Mouse (Mus musculus) hindbrain, embryonic 13.5 days (tissue): ENCODE data around the gene Sorbs1. TPM values are rescaled to one million over a fixed set of nuclear protein-coding genes. Genes with fewer than 3 reads are reported as not detected.

Source experiments
- ATAC-seq: fragments of 200-750 bp; cut with Nextera tagmentation; 2 replicates; pipeline ENCODE4 v1.8.0; 2017; ENCODE audit warnings: moderate TSS enrichment; ENCODE audit not compliant: low FRiP score
- H3K27ac ChIP-seq: fragments of 300-500 bp; sonication (generic); 2 replicates; pipeline ENCODE4 v1.5.1; 2015; ENCODE audit warnings: inconsistent platforms, mild to moderate bottlenecking, moderate library complexity
- H3K27me3 ChIP-seq: fragments of 300-500 bp; sonication (generic); 2 replicates; pipeline ENCODE4 v1.6.1; 2015; ENCODE audit warnings: mild to moderate bottlenecking, inconsistent platforms
- H3K36me3 ChIP-seq: fragments of 300-500 bp; sonication (generic); 2 replicates; pipeline ENCODE4 v1.6.1; 2015; ENCODE audit warnings: mild to moderate bottlenecking, inconsistent platforms
- H3K4me1 ChIP-seq: fragments of 300-500 bp; sonication (generic); replicated peaks from 2 replicates; pipeline ENCODE4 v1.6.1; 2015; ENCODE audit warnings: inconsistent platforms
- H3K4me2 ChIP-seq: fragments of 300-500 bp; sonication (generic); 2 replicates; pipeline ENCODE4 v1.6.1; 2015; ENCODE audit warnings: inconsistent platforms, mild to moderate bottlenecking, moderate library complexity
- H3K4me3 ChIP-seq: fragments of 300-500 bp; sonication (generic); 2 replicates; pipeline ENCODE4 v1.5.1; 2015; ENCODE audit warnings: mild to moderate bottlenecking, inconsistent platforms
- H3K9ac ChIP-seq: fragments of 300-500 bp; sonication (generic); 2 replicates; pipeline ENCODE4 v1.6.1; 2015; ENCODE audit warnings: mild to moderate bottlenecking, inconsistent platforms
- H3K9me3 ChIP-seq: fragments of 300-500 bp; sonication (generic); 2 replicates; pipeline ENCODE4 v1.6.1; 2016; ENCODE audit warnings: inconsistent platforms
- WGBS: fragments of 180-500 bp; shearing (Covaris S2); methylation state at CpG from one replicate; pipeline ENCODE4 v1.1.7; 2015; 5-methylcytosine and 5-hydroxymethylcytosine counted together
- polyA plus RNA-seq: library from polyadenylated mRNA; unstranded; fragments of >200 nt; fragmentation: Nextera tagmentation; extraction: Ambion mirVana; gene quantifications from 2 replicates; pipeline ENCODE4 v1.2.1, GENCODE M21; 2015

Sorbs1 gene
- polyA plus RNA-seq, 1 experiment from 2014 or later = 100 TPM

DNA sequence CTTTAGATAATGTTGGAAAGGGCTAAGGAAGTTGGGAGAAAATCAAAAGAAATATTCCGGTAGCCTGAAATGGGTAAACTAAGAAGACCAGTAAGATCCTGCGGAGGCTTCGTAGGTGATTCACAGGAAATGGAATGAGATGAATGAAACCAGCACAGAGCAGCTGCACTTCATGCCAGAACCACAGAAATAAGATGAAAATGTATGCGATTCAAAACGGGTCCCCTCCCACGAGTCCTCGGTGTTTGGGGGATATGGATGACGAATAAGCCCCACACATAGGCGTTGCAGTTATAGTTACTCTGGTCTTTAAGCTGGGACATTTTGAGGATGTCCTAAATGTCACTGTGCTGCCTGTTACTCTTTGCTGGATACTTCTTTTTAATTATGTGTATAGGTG is 67.1 kb downstream of the Sorbs1 start:
- Histone ChIP-seq H3K27ac (no peak overlapping the region), H3K4me3 (no peak overlapping the region), H3K4me1 (no peaks in the 10 kb centered on the region), H3K9me3 (no peaks in the 10 kb centered on the region), H3K36me3 (peaks cover 33% of the 10 kb centered on the region), H3K27me3 (no peaks in the 10 kb centered on the region), H3K4me2 (no peak overlapping the region), H3K9ac (no peak overlapping the region)
- 94% methylated on average over 9 of the region's 9 CpGs for WGBS
- ATAC-seq = no peak

DNA sequence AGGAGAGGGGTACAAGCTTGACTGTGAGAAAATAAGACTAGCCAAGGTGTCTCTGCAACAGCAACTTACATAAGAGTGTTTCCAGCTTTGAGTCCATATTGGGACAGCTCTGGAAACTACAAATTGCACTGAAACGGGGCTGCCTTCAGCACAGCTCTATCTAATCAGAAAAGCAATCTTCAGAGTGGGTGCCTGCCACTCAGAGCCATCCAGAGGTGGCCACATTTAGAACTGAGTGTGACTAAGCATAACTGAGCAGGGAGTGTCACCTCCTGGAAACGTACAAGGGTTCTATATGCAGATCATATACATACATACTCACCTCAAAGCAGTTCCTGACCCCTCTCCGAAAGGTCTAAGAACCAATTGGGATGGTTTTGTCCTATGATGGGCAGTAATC is 71.2 kb downstream of the Sorbs1 start:
- Histone ChIP-seq H3K9ac (no peak overlapping the region), H3K4me3 (no peak overlapping the region), H3K9me3 (no peaks in the 10 kb centered on the region), H3K27ac (no peak overlapping the region), H3K27me3 (no peaks in the 10 kb centered on the region), H3K36me3 (peaks cover 18% of the 10 kb centered on the region), H3K4me2 (no peak overlapping the region), H3K4me1 (peaks cover 15% of the 10 kb centered on the region)
- no peak for ATAC-seq
- 91% methylated on average over 3 of the region's 3 CpGs for WGBS

DNA sequence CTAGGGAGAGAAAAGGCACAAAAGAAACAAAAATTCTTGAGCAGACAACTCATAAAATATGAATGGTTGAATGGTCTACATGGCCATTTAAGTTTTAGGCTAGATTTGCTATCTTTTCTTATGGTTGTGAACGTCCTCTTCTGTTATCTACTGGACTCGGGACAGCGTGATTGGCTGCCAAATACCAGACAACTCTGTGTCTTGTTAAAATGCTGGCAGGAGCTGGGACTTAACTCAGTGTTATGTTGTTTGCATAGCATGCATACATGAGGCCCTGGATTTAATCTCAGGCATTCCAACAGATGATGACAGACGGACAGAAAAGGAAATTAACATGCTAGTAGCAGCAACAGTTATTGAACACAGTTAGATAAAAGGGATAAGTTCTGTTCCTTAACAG is 72.6 kb downstream of the Sorbs1 start:
- H3K4me2 ChIP-seq = no peak overlapping the region
- peaks cover 25% of the 10 kb centered on the region for H3K4me1 ChIP-seq
- 89% methylated on average over 4 of the region's 4 CpGs for WGBS
- H3K36me3 ChIP-seq = peaks cover 9% of the 10 kb centered on the region
- H3K9ac ChIP-seq = no peak overlapping the region
- H3K27me3 ChIP-seq = no peaks in the 10 kb centered on the region
- H3K9me3 ChIP-seq = no peaks in the 10 kb centered on the region
- no peak overlapping the region for H3K27ac ChIP-seq
- H3K4me3 ChIP-seq = no peak overlapping the region
- ATAC-seq = no peak

DNA sequence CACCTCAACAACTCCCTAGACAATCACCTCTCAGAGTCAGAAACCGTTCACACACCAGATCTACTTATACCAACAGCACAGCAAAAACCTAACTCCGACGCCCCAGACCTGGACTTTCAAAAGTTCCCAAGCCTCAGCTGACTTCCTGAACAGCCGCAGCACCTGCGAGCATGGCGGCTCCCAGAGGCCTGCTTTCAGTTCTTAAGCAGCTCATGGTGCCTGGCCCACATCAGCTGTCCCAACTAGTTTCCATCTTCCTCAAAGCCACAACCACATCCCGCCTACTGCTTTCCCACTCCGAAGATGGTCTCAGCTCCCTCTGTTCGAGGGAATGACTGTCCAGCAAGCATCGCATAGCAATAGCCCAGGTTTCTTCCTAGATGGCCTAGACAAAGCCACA is 74.7 kb downstream of the Sorbs1 start:
- Histone ChIP-seq H3K27me3 (no peaks in the 10 kb centered on the region), H3K4me1 (peaks cover 35% of the 10 kb centered on the region), H3K36me3 (peaks cover 6% of the 10 kb centered on the region), H3K9ac (no peak overlapping the region), H3K4me2 (no peak overlapping the region), H3K9me3 (no peaks in the 10 kb centered on the region), H3K4me3 (no peak overlapping the region), H3K27ac (no peak overlapping the region)
- WGBS = 96% methylated on average over 10 of the region's 10 CpGs
- no peak for ATAC-seq

DNA sequence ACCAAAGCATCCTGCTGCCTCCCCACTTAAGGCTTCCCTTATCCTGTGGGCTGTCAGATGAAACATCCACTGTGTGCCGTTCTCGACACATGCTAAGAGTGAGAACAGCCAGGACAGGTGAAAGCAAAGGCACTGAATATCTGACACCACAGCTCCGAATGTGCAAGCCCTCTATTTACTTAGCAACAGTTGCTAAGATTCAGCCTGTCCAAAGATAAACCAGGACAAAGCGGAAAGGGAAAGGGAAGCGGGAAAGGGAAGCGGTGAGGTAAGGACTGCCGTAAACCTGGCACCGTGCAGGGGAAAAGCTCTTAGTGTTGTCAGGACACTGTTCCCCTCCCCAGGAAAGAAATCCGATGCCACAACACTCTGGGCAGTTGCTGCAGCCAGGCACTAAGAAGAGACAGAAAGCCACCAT is 75.9 kb downstream of the Sorbs1 start:
- H3K4me2 ChIP-seq = no peak overlapping the region
- WGBS = 69% methylated on average over 9 of the region's 9 CpGs
- no peaks in the 10 kb centered on the region for H3K9me3 ChIP-seq
- H3K36me3 ChIP-seq = no peaks in the 10 kb centered on the region
- H3K4me3 ChIP-seq = no peak overlapping the region
- ATAC-seq = no peak
- no peaks in the 10 kb centered on the region for H3K27me3 ChIP-seq
- H3K4me1 ChIP-seq = peaks cover 44% of the 10 kb centered on the region
- H3K27ac ChIP-seq = peak overlapping the region; percentile 48
- H3K9ac ChIP-seq = no peak overlapping the region

DNA sequence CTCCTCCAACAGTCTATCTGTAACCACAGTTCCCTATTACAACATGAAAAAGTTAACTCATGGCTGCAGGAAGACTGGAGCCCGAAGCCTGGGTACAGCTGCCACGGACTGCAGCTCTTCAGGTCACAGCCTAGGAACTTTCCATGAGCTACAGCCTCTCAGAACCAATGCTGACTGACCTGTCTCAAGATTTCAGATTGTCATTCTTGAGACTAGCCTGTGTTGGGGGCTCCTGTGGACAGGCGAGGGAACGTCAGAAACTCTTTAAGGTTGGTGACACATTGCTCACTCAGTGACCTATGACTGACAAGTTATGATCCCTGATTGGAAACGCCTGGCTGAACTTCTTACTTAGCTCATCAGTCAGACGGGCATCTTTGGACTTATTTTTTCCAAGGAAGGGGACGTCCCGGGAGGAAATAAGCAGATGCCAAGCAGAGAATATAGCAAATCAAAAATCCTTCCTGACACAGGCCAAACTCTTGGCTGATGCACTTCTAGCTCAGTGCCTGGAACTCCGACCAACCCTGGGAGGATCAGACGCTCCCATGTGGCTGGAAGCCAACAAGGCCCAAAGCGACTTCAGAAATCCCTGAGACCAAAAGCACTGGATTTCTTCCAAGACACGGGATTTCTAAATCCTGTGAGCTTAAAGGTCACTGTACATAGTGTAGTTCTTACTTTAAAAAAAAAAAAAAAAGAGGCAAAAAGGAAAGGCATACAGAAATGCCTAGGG is 76.9 kb downstream of the Sorbs1 start:
- WGBS = 74% methylated on average over 12 of the region's 12 CpGs
- H3K9ac ChIP-seq = no peak overlapping the region
- no peak overlapping the region for H3K4me2 ChIP-seq
- H3K27me3 ChIP-seq = no peaks in the 10 kb centered on the region
- H3K36me3 ChIP-seq = no peaks in the 10 kb centered on the region
- no peak for ATAC-seq
- peaks cover 44% of the 10 kb centered on the region for H3K4me1 ChIP-seq
- no peak overlapping the region for H3K4me3 ChIP-seq
- H3K27ac ChIP-seq = peak overlapping the region; percentile 48; the same call in 1 of the 2 replicates
- no peaks in the 10 kb centered on the region for H3K9me3 ChIP-seq

DNA sequence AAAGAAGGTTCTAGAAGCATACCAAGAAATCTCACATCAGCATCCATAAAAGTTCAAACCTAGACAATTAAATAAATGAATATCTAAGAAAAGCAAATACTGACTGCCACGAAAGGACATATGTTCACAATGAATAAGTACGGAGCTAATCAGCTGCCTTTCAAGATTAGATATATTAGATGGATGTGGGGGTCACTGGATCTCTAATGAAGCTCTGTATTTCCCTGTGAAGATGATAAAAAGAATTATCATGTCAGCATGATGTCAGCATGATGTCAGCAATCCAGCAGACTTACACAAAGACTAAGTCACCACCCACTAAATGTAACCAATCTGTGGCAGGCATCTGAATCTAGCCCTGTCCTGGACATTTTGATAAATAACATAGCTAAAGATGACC is 77.8 kb downstream of the Sorbs1 start:
- whole genome bisulfite sequencing = 90% methylated on average over 2 of the region's 2 CpGs

DNA sequence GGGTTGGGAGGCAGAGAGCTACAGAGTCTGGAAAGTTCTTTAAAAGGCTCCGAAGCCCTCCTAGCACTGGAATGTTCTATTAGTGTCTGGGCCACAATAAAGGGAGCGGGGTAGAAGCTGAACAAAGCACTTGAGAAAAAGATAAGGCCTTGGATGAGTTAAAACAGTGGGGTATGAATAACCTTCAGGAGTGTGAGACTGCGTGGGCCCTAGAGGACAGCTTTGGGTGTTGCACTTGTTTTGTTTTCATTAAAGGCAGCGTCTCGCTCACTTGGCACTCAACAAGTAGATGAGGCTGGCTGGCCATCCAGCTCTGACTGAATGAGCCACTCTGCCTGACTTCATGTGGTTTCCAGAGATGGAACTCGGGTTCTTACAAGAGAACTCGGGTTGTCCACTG is 78.5 kb downstream of the Sorbs1 start:
- no peaks in the 10 kb centered on the region for H3K36me3 ChIP-seq
- no peaks in the 10 kb centered on the region for H3K9me3 ChIP-seq
- no peaks in the 10 kb centered on the region for H3K27me3 ChIP-seq
- WGBS = 88% methylated on average over 7 of the region's 7 CpGs
- H3K4me3 ChIP-seq = no peak overlapping the region
- H3K27ac ChIP-seq = peak overlapping the region; percentile 81
- ATAC-seq = no peak
- peaks cover 46% of the 10 kb centered on the region for H3K4me1 ChIP-seq
- H3K4me2 ChIP-seq = no peak overlapping the region
- H3K9ac ChIP-seq = no peak overlapping the region

More for the DNA sequence above, 77.8 kb downstream of the Sorbs1 start:
- no peaks in the 10 kb centered on the region for H3K9me3 ChIP-seq
- ATAC-seq = no peak
- no peak overlapping the region for H3K27ac ChIP-seq
- peaks cover 46% of the 10 kb centered on the region for H3K4me1 ChIP-seq
- H3K9ac ChIP-seq = no peak overlapping the region
- H3K27me3 ChIP-seq = no peaks in the 10 kb centered on the region
- H3K4me3 ChIP-seq = no peak overlapping the region
- H3K4me2 ChIP-seq = no peak overlapping the region
- H3K36me3 ChIP-seq = no peaks in the 10 kb centered on the region

DNA sequence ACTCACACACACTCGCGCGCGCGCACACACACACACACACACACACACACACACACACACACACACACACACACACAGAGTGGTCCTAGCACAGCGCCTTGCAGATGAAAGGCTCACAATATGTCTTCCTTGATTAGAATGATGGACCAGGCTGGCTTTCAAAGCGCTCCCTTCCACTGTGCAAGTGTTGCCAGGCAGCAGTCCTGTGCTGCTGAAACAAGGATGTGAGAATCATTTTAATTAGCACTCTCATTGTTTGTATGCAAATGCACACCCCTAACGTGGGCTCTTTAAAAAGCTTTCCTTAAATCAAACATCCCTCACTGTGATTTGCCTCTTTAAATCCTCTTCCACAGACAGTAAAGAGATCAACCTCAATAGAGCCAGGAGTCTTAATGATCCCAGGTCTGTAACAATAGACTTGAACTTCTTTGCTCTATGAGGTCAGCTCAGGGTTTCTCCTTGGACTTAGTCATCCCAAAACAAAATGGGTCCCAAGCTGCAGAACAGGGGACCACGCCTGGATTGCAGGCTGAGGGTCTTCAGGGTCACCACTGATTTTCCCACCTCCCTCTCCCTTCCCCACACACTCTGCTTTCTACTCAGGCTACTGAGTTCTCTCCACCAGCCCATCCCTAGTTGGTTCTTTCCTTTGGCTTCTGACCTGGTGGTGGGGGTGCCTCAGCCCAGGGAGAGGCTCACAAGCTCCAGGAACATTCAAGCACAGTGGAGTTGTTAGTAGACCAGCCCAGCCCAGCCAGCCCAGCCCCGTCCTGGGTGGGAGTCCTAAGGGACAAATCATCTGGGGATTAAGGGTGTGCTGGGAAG is 79.3 kb downstream of the Sorbs1 start:
- Histone ChIP-seq H3K36me3 (no peaks in the 10 kb centered on the region), H3K4me1 (peaks cover 49% of the 10 kb centered on the region)

DNA sequence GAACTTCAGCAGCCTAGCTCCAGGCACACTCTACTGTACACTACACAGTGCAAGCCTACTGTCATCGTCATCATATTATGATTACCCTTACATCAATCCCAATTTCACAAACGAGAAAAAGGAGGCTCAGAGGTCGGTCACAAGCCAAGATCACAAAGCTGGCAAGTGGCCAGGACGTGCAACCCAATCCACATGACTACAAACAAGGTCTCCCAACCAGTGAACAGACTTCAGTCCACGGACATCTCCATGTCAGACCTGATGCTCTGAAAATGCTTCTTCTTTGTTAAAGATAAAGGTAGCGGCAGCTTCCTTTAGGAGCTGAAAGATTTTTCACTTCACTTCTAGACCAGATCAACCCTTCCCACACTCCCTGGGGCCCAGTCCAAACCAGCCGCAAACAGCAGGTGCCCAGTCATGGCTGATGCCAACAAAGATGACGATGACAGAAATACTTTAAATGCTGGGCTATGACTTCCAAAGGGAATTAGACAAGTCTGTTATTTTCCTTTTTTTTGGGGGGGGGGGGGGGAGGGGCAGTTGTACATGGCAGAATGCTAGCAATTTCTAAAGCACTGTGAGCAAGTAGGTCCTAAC is 80.2 kb downstream of the Sorbs1 start:
- H3K36me3 ChIP-seq = no peaks in the 10 kb centered on the region
- H3K4me1 ChIP-seq = peaks cover 48% of the 10 kb centered on the region
- ATAC-seq = no peak
- H3K4me3 ChIP-seq = no peak overlapping the region
- no peak overlapping the region for H3K4me2 ChIP-seq
- no peaks in the 10 kb centered on the region for H3K27me3 ChIP-seq
- H3K9me3 ChIP-seq = no peaks in the 10 kb centered on the region
- WGBS = 63% methylated on average over 8 of the region's 8 CpGs
- no peak overlapping the region for H3K9ac ChIP-seq
- H3K27ac ChIP-seq = peak overlapping the region; percentile 81

More for the DNA sequence above, 79.3 kb downstream of the Sorbs1 start:
- H3K9ac ChIP-seq = no peak overlapping the region
- H3K4me3 ChIP-seq = no peak overlapping the region
- H3K27ac ChIP-seq = peak overlapping the region; percentile 81
- peak; percentile 87 for ATAC-seq
- H3K4me2 ChIP-seq = no peak overlapping the region
- 30% methylated on average over 10 of the region's 10 CpGs for WGBS
- H3K9me3 ChIP-seq = no peaks in the 10 kb centered on the region
- H3K27me3 ChIP-seq = no peaks in the 10 kb centered on the region

DNA sequence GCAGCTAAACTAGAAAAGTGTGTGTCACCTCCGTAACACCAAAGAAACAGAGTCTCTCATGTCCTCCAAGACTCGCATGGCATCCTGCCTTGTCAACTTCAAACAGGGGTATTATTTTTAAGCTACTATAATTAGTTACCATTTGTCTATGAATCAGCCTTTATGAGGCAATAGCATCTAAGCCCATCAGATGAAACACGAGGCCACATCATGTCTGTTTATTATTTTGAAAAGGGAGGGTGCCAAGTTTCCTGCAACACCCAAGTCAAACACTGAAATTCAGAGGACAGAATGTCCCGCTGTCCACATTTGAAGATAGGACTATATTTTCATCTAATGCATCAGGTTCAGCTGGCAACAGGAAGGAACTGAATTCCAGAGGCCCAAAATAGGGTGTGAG is 81.6 kb downstream of the Sorbs1 start:
- ATAC-seq = no peak
- H3K9ac ChIP-seq = no peak overlapping the region

DNA sequence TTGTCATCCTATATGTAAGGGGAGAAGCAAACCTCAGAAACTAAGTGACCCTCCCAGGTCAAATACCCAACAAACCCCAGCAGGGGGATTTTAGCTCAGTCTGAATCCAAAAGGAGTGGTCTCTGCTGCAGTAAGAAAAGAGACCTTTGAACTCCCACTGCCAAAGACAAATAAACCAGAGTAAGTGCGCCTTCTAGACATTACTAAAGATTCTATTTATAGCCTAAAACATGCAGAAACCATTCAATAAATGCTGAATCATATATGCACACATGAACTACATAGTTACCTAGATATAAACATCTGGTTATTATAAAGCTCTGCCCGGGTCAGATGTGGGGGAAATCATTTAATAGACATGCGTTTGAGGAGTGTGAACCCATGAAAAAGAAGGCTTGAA is 84.0 kb downstream of the Sorbs1 start:
- Histone ChIP-seq H3K36me3 (no peaks in the 10 kb centered on the region), H3K4me2 (no peak overlapping the region), H3K4me3 (no peak overlapping the region), H3K9me3 (no peaks in the 10 kb centered on the region), H3K9ac (no peak overlapping the region), H3K27ac (no peak overlapping the region), H3K27me3 (no peaks in the 10 kb centered on the region), H3K4me1 (peaks cover 35% of the 10 kb centered on the region)
- 77% methylated on average over 3 of the region's 3 CpGs for WGBS
- ATAC-seq = no peak

More for the DNA sequence above, 81.6 kb downstream of the Sorbs1 start:
- Histone ChIP-seq H3K9me3 (no peaks in the 10 kb centered on the region), H3K4me2 (no peak overlapping the region), H3K36me3 (no peaks in the 10 kb centered on the region), H3K27me3 (no peaks in the 10 kb centered on the region), H3K4me3 (no peak overlapping the region), H3K27ac (no peak overlapping the region), H3K4me1 (peaks cover 34% of the 10 kb centered on the region)
- WGBS = 84% methylated on average over 4 of the region's 4 CpGs
